Mouse (Mus musculus) thymus, adult 18-20 months (tissue): Measurements from ENCODE around the gene Zfp512b.

Experiments
- DNase-seq, 2 experiments: peaks; one replicate each; pipeline ENCODE4 v3.0.0; 2022; ENCODE audit warnings: mixed read lengths in 2 of 2

The Zfp512b gene

GRCm38 (mm10) chr2:181592231-181593041, at the start of gene Zfp512b:
Gene Zfp512b (minus strand): TSS chr2:181592803.
- DNase-seq = peak; percentile 57 to 61

GRCm38 (mm10) chr2:181635865-181636264, 43.3 kb upstream of the Zfp512b start:
- DNase-seq = no peak

- no peak for DNase-seq
Measured at GRCm38 (mm10) chr2:181632624-181633023, 40.0 kb upstream of the Zfp512b start.

GRCm38 (mm10) chr2:181628471-181628870, 35.9 kb upstream of the Zfp512b start:
- DNase-seq = no peak

- DNase-seq = no peak
Measured at GRCm38 (mm10) chr2:181623401-181623800, 30.8 kb upstream of the Zfp512b start.

- no peak for DNase-seq
Measured at GRCm38 (mm10) chr2:181618761-181619495, 26.3 kb upstream of the Zfp512b start.

- DNase-seq = no peak
Measured at GRCm38 (mm10) chr2:181602367-181602766, 9.8 kb upstream of the Zfp512b start.

- DNase-seq = no peak
Measured at GRCm38 (mm10) chr2:181601751-181602145, 9.1 kb upstream of the Zfp512b start.

- peak; percentile 92 to 94 for DNase-seq
Measured at GRCm38 (mm10) chr2:181600828-181601750, 8.5 kb upstream of the Zfp512b start.

- no peak for DNase-seq
Measured at GRCm38 (mm10) chr2:181600226-181600758, 7.7 kb upstream of the Zfp512b start.

GRCm38 (mm10) chr2:181598454-181599351, 6.1 kb upstream of the Zfp512b start, which contains the start of gene Samd10:
Gene Samd10 (minus strand): TSS chr2:181599212.
- DNase-seq = peak; percentile 49 to 51

- no peak for DNase-seq
Measured at GRCm38 (mm10) chr2:181597378-181598061, 4.9 kb upstream of the Zfp512b start.

- no peak for DNase-seq
Measured at GRCm38 (mm10) chr2:181596221-181596960, 3.8 kb upstream of the Zfp512b start.

GRCm38 (mm10) chr2:181594946-181595696, 2.5 kb upstream of the Zfp512b start:
- DNase-seq = no peak

GRCm38 (mm10) chr2:181593937-181594336, 1.3 kb upstream of the Zfp512b start:
- DNase-seq = no peak

- no peak for DNase-seq
Measured at GRCm38 (mm10) chr2:181593042-181593421, 429 bp upstream of the Zfp512b start.

GRCm38 (mm10) chr2:181591528-181592085, 996 bp downstream of the Zfp512b start, which contains the start of gene Prpf6:
Gene Prpf6 (plus strand): TSS chr2:181591868.
- no peak for DNase-seq

GRCm38 (mm10) chr2:181590471-181590870, 2.1 kb downstream of the Zfp512b start:
- DNase-seq = no peak

- no peak for DNase-seq
Measured at GRCm38 (mm10) chr2:181589732-181590105, 2.9 kb downstream of the Zfp512b start.
